Mouse (Mus musculus): ENCODE results near the gene Ipo11. TPM values are rescaled to one million over a fixed set of nuclear protein-coding genes. Genes with fewer than 3 reads are reported as not detected.
"Not testable (repeated sequence)": the region's sequence is repeated elsewhere in the genome, so short reads cannot be mapped to it uniquely, and the experiment has no call there.

The Ipo11 gene
- polyA plus RNA-seq, 1 experiment from 2014 or later = 73.4 TPM

DNA sequence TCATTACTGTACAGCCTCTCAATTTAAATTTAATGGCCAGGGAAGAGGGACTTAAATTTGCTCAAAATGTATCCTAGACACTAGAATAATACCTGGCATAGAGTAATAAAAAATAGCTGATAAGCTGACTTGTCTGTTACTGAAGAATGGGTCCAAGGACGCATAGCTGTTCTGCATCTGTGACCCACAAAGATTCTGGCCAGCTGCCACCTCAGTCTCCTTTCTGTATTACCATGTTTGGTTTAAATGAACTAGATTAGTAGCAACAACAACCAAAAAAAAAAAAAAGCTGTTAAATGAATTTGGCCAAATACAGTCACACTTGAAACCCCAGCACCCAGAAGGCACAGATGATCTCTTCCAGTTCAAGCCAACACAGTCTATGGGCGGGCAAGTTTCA is 7.6 kb downstream of the Ipo11 start:
- 0 out of 2 replicates have a peak, but pooled peaks cover 3% of the 10 kb centered on the region for H3K9me3 ChIP-seq (ENCODE audit: low read depth, low read length)
- peaks cover 8% of the 10 kb centered on the region; the same call in 1 of the 2 replicates for H3K36me3 ChIP-seq (ENCODE audit: insufficient read depth)
- no peak overlapping the region for H3K4me2 ChIP-seq
- no peaks in the 10 kb centered on the region for H3K4me1 ChIP-seq (ENCODE audit: insufficient read depth)
- 72% methylated on average over 2 of the region's 2 CpGs for WGBS
- ATAC-seq (ENCODE audit: insufficient read depth) (no peak), DNase-seq (peak; percentile 16)
- no peak overlapping the region for H3K9ac ChIP-seq
- H3K27ac ChIP-seq (ENCODE audit: low read depth) = no peak overlapping the region
- TF ChIP-seq CTCF (IDR thresholded peaks at IDR 0.05; ENCODE audit: low read depth) = no peak
- H3K4me3 ChIP-seq (ENCODE audit: low read depth, low read length) = no peak overlapping the region
- no peaks in the 10 kb centered on the region for H3K27me3 ChIP-seq (ENCODE audit: insufficient read depth, low read length)

DNA sequence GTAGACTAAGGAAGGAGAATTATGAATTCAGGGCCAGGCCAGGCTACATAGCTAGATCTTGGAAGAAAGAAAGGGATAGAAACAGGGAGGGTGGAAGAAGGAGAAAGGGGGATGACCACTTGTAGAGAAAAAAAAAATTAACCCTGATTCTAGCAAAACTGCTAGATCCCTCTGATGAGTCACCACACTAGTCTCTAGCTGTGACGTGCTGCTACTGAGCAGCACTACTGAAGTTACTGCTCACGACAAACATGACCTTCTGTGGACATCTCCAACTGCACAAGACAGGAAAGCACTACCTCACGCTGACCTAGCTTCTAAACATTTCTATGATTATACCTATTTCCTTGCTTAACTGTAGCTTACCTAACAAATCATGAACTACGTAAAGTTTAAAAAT is 8.5 kb downstream of the Ipo11 start:
- 94% methylated on average over 4 of the region's 4 CpGs for WGBS
- no peak overlapping the region for H3K9ac ChIP-seq
- ATAC-seq (ENCODE audit: insufficient read depth) (no peak), DNase-seq (no peak)
- H3K4me1 ChIP-seq (ENCODE audit: insufficient read depth) = no peaks in the 10 kb centered on the region
- no peak for TF ChIP-seq CTCF (IDR thresholded peaks at IDR 0.05; ENCODE audit: low read depth)
- H3K4me3 ChIP-seq (ENCODE audit: low read depth, low read length) = no peak overlapping the region
- H3K27me3 ChIP-seq (ENCODE audit: insufficient read depth, low read length) = no peaks in the 10 kb centered on the region
- H3K9me3 ChIP-seq (ENCODE audit: low read depth, low read length) = 0 out of 2 replicates have a peak, but pooled peaks cover 3% of the 10 kb centered on the region
- H3K36me3 ChIP-seq (ENCODE audit: insufficient read depth) = peaks cover 14% of the 10 kb centered on the region; the same call in 1 of the 2 replicates
- no peak overlapping the region for H3K27ac ChIP-seq (ENCODE audit: low read depth)
- no peak overlapping the region for H3K4me2 ChIP-seq

DNA sequence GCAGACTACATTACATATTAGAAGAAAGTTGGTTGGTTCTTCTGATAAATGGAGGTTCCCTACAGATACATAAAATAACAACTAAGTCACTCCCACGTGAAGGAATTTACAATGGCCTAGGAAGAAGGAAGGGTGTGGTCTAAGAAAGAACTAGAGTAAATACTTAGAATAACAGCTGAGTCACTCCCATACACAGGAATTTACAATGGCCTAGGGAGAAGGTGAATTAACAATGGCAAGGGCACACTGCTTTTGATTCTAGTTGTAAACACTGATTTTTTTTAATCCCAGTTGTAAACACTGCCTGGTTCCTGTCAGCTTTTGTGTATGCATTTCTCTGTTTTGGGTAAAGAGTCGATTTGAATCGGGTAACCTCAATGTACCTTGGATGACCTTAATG is 10.8 kb downstream of the Ipo11 start:
- not testable (repeated sequence) for H3K27ac ChIP-seq (ENCODE audit: low read depth); H3K9ac ChIP-seq; ATAC-seq (ENCODE audit: insufficient read depth); DNase-seq; H3K4me3 ChIP-seq (ENCODE audit: low read depth, low read length); H3K27me3 ChIP-seq (ENCODE audit: insufficient read depth, low read length); H3K4me2 ChIP-seq; H3K4me1 ChIP-seq (ENCODE audit: insufficient read depth); H3K9me3 ChIP-seq (ENCODE audit: low read depth, low read length)
- peaks cover 29% of the 10 kb centered on the region for H3K36me3 ChIP-seq (ENCODE audit: insufficient read depth)
- WGBS = 89% methylated on average over 3 of the region's 3 CpGs

DNA sequence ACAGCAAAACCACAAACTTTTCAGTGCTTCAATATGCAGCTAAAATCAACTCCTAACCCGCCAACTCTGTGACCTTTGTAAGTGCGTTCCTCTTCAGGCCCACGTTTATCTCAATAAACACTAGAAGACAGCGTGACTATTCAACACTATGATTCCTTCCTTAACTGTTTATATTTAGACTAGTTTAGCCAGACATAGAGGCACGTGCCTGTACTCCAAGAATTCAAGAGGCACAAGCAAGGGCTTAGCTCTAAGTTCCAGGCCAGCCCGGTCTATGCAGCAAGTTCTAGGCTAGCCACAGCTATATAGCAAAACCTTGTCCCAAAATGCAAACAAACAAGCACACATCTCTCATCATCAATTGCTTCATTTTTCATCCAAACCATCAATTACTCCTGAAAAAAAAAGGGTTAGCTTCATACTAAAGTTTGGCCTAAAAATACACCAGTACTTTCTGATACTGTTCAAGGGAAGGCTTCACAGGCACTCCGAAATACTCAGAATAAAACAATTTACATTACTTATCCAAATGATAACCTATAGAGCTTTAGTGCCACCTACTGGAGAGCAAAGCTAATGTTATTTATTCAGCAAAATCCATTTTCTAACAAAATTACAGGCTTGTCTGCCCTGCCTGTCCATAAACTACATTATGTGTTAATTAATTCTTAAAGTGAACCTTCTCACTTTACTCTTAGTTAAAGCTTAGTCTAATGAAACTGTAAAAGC is 18.3 kb downstream of the Ipo11 start:
- TF ChIP-seq CTCF (IDR thresholded peaks at IDR 0.05; ENCODE audit: low read depth) = peak; percentile 56
- DNase-seq = peak; percentile 83
- H3K36me3 ChIP-seq (ENCODE audit: insufficient read depth) = peaks cover 40% of the 10 kb centered on the region
- 51% methylated on average over 7 of the region's 7 CpGs for WGBS
- no peak overlapping the region for H3K9ac ChIP-seq
- no peaks in the 10 kb centered on the region for H3K27me3 ChIP-seq (ENCODE audit: insufficient read depth, low read length)
- no peak overlapping the region for H3K4me3 ChIP-seq (ENCODE audit: low read depth, low read length)
- H3K27ac ChIP-seq (ENCODE audit: low read depth) = no peak overlapping the region
- ATAC-seq (ENCODE audit: insufficient read depth) = no peak
- no peak overlapping the region for H3K4me2 ChIP-seq
- no peaks in the 10 kb centered on the region for H3K9me3 ChIP-seq (ENCODE audit: low read depth, low read length)
- H3K4me1 ChIP-seq (ENCODE audit: insufficient read depth) = no peaks in the 10 kb centered on the region

DNA sequence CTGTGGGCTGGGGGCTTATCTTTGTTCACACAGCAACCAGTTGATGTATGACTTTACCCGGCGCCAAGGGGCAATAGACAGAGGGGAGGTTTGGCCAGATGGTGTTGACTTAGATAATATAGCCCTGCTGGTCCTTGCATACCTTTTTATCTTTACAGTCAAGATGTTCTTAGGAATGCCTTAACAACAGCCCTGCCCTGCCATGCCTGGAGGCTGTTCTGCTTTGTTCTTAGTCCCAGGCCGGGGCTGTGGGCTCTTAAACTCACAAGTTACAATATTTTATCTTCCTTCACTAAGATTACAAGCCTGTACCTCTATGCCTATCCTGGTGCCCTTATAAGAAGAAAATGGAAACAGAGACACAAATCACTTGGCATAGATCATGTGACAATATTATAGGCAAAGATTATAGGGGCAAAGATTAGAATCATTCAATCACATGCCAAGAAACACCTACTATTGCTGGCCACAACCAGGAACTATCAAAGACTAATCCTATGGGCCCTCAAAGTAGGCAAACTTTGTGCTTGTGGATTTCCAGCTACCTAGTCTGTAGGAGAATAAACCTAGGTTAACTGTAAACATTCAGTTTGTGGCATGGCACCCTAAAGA is 23.5 kb downstream of the Ipo11 start:
- no peak for ATAC-seq (ENCODE audit: insufficient read depth)
- no peak for DNase-seq
- no peak for TF ChIP-seq CTCF (IDR thresholded peaks at IDR 0.05; ENCODE audit: low read depth)
- 27% methylated on average over 3 of the region's 3 CpGs for WGBS
- no peak overlapping the region for H3K4me2 ChIP-seq
- H3K4me3 ChIP-seq (ENCODE audit: low read depth, low read length) = no peak overlapping the region
- no peaks in the 10 kb centered on the region for H3K27me3 ChIP-seq (ENCODE audit: insufficient read depth, low read length)
- no peak overlapping the region for H3K27ac ChIP-seq (ENCODE audit: low read depth)
- H3K36me3 ChIP-seq (ENCODE audit: insufficient read depth) = peaks cover 24% of the 10 kb centered on the region
- no peak overlapping the region for H3K9ac ChIP-seq
- no peaks in the 10 kb centered on the region for H3K4me1 ChIP-seq (ENCODE audit: insufficient read depth)
- H3K9me3 ChIP-seq (ENCODE audit: low read depth, low read length) = no peaks in the 10 kb centered on the region

DNA sequence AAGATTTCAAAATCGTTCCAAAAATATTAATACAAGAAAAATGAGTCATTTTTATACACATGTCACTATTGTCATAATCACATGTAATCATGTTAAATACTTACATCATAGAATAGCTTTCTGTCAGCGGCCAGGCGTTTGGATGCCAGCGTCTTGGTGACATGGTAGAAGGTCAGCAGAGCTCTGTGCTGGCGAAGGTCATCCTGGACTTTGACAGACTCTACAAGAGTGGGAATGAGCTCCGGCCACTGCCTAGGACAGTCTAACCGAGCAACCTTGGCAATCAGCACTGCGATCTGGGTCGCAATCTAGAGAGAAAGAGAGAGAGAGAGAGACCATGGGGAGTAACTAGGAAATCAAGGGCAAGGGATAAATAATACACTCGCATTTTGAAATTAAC is 26.7 kb downstream of the Ipo11 start:
- no peak for TF ChIP-seq CTCF (IDR thresholded peaks at IDR 0.05; ENCODE audit: low read depth)
- no peak overlapping the region for H3K27ac ChIP-seq (ENCODE audit: low read depth)
- no peak overlapping the region for H3K4me3 ChIP-seq (ENCODE audit: low read depth, low read length)
- H3K4me2 ChIP-seq = no peak overlapping the region
- H3K9ac ChIP-seq = no peak overlapping the region
- H3K36me3 ChIP-seq (ENCODE audit: insufficient read depth) = peaks cover 44% of the 10 kb centered on the region
- H3K27me3 ChIP-seq (ENCODE audit: insufficient read depth, low read length) = no peaks in the 10 kb centered on the region
- no peaks in the 10 kb centered on the region for H3K9me3 ChIP-seq (ENCODE audit: low read depth, low read length)
- no peak for DNase-seq
- WGBS = 93% methylated on average over 10 of the region's 10 CpGs
- no peak for ATAC-seq (ENCODE audit: insufficient read depth)
- no peaks in the 10 kb centered on the region for H3K4me1 ChIP-seq (ENCODE audit: insufficient read depth)

DNA sequence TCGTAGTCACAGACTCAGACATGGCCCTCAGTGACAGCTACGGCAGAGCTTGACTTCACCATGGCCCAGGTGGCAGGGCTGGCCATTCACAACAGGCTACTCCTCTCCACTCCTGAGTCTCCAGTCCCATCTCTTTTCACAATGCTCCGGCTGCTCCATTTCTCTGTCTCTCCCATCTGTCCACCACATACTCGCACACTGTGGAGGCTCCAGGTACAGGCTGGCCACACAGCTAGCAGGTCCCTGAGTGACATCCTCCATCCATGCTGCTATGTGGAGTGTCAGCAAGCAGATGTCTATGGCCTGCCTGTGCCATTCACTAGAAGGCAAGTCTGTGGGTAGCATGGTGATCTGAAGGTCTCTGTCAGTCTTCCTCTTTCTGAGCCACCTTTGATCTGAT is 29.5 kb downstream of the Ipo11 start:
- Histone ChIP-seq H3K9me3 (ENCODE audit: low read depth, low read length) (no peaks in the 10 kb centered on the region), H3K27me3 (ENCODE audit: insufficient read depth, low read length) (no peaks in the 10 kb centered on the region), H3K4me2 (no peak overlapping the region), H3K4me1 (ENCODE audit: insufficient read depth) (no peaks in the 10 kb centered on the region), H3K36me3 (ENCODE audit: insufficient read depth) (peaks cover 44% of the 10 kb centered on the region), H3K4me3 (ENCODE audit: low read depth, low read length) (no peak overlapping the region), H3K9ac (no peak overlapping the region), H3K27ac (ENCODE audit: low read depth) (no peak overlapping the region)
- TF ChIP-seq CTCF (IDR thresholded peaks at IDR 0.05; ENCODE audit: low read depth) = no peak
- ATAC-seq (ENCODE audit: insufficient read depth) (no peak), DNase-seq (no peak)
- 92% methylated on average over 4 of the region's 4 CpGs for WGBS

DNA sequence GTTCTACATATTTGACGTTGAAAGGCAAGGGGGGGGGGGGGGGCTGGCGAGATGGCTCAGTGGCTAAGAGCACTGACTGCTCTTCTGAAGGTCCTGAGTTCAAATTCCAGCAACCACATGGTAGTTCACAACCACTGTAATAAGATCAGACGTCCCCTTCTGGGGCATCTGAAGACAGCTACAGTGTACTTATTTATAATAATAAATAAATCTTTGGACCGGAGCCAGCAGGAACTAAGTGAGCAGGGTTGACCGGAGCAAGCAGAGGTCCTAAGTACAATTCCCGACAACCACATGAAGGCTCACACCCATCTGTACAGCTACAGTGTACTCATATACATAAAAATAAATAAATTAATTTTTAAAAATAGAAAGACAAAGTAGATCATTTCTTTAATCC is 31.6 kb downstream of the Ipo11 start:
- H3K4me3 ChIP-seq (ENCODE audit: low read depth, low read length); H3K9me3 ChIP-seq (ENCODE audit: low read depth, low read length); H3K27me3 ChIP-seq (ENCODE audit: insufficient read depth, low read length); H3K27ac ChIP-seq (ENCODE audit: low read depth); ATAC-seq (ENCODE audit: insufficient read depth); H3K9ac ChIP-seq; H3K4me2 ChIP-seq; H3K4me1 ChIP-seq (ENCODE audit: insufficient read depth); DNase-seq: not testable (repeated sequence)
- 70% methylated on average over 6 of the region's 6 CpGs for WGBS
- peaks cover 45% of the 10 kb centered on the region for H3K36me3 ChIP-seq (ENCODE audit: insufficient read depth)
